In genomic region chr11:117830401-117830800, GRCm38 (mm10) we compare ENCODE assay signal across 11 mouse cellular contexts. TPM values are rescaled to one million over a fixed set of nuclear protein-coding genes. Genes with fewer than 3 reads are reported as not detected.
A peak's percentile ranks its signal among the peaks of the same experiment; 100 is the strongest.
DNase-seq lines count a peak whose midpoint lies in the region; ATAC-seq and TF ChIP-seq lines count a peak whose summit lies in the region.
"Had no signal": no experiment of that assay in that cellular context is flagged by ENCODE, and none has a peak within 500 bp of the region (broad histone marks: within the 10 kb centered on the region; RNA-seq: fewer than 3 reads in every experiment).

No protein-coding gene starts in this region.

- no peaks in the 10 kb centered on the region; the same call in 1 of the 2 replicates for H3K79me2 ChIP-seq in macrophage (ENCODE audit: inconsistent target)

- H3K27ac ChIP-seq in heart, embryonic 16.5 days (ENCODE audit: low read length) = peak overlapping the region; percentile 99
- H3K27ac ChIP-seq in intestine, postnatal 0 days (ENCODE audit: low read depth, low read length) = peak overlapping the region; percentile 80
- peak overlapping the region; percentile 80 for H3K27ac ChIP-seq in macrophage
- H3K27ac ChIP-seq: midbrain, embryonic 13.5 days had no signal

- H3K9ac ChIP-seq in heart, embryonic 16.5 days (ENCODE audit: low read length) = no peak overlapping the region
- no peak overlapping the region for H3K9ac ChIP-seq in intestine, postnatal 0 days (ENCODE audit: low read depth, low read length)
- H3K9ac ChIP-seq: midbrain, embryonic 13.5 days had no signal

- H3K4me1 ChIP-seq in heart, embryonic 16.5 days (ENCODE audit: control insufficient read depth, insufficient read depth, low read length) = peaks cover 56% of the 10 kb centered on the region
- H3K4me1 ChIP-seq in intestine, postnatal 0 days (replicated peaks; ENCODE audit: control insufficient read depth, insufficient read depth, low read length) = peaks cover 29% of the 10 kb centered on the region

- no peak for DNase-seq in heart, postnatal 4 days
- DNase-seq in MN1 (ENCODE audit: low spot score) = peak; percentile 56
- DNase-seq in right cerebral cortex, postnatal 36 days (ENCODE audit: low spot score in 2 of 2) = no peak
- DNase-seq in embryo, embryonic 10 days (ENCODE audit: low spot score) = no peak
- no peak for DNase-seq in layer of hippocampus, adult 11-12 months (ENCODE audit: low spot score)
- DNase-seq: gastrocnemius, postnatal 25 days had no signal

- TF ChIP-seq CTCF in intestine, postnatal 0 days (IDR thresholded peaks at IDR 0.05; ENCODE audit: low read depth) = no peak

- H3K9me3 ChIP-seq in heart, embryonic 16.5 days (replicated peaks; ENCODE audit: control insufficient read depth, low read length) = no peaks in the 10 kb centered on the region
- H3K9me3 ChIP-seq in intestine, postnatal 0 days (ENCODE audit: control insufficient read depth) = no peaks in the 10 kb centered on the region
- H3K9me3 ChIP-seq: midbrain, embryonic 13.5 days had no signal

- no peaks in the 10 kb centered on the region for H3K36me3 ChIP-seq in heart, embryonic 16.5 days (ENCODE audit: control insufficient read depth, insufficient read depth)
- no peaks in the 10 kb centered on the region for H3K36me3 ChIP-seq in intestine, postnatal 0 days (ENCODE audit: control insufficient read depth, insufficient read depth)
- H3K36me3 ChIP-seq in macrophage (ENCODE audit: inconsistent target) = no peaks in the 10 kb centered on the region
- H3K36me3 ChIP-seq: midbrain, embryonic 13.5 days had no signal

- H3K4me2 ChIP-seq in heart, embryonic 16.5 days (ENCODE audit: low read depth, low read length) = no peak overlapping the region
- H3K4me2 ChIP-seq in intestine, postnatal 0 days (replicated peaks; ENCODE audit: low read depth) = no peak overlapping the region
- H3K4me2 ChIP-seq: midbrain, embryonic 13.5 days had no signal

- 49% methylated on average over 9 of the region's 9 CpGs for WGBS in heart, embryonic 16.5 days
- WGBS in intestine, postnatal 0 days = 36% methylated on average over 9 of the region's 9 CpGs
- WGBS in macrophage (ENCODE audit: missing documents) = 40% methylated on average over 9 of the region's 9 CpGs

- H3K27me3 ChIP-seq in heart, embryonic 16.5 days (ENCODE audit: control insufficient read depth, insufficient read depth, low read length) = no peaks in the 10 kb centered on the region
- no peaks in the 10 kb centered on the region for H3K27me3 ChIP-seq in intestine, postnatal 0 days (replicated peaks; ENCODE audit: control insufficient read depth, insufficient read depth, low read length)
- H3K27me3 ChIP-seq: CH12.LX; midbrain, embryonic 13.5 days had no signal

- ATAC-seq in heart, embryonic 16.5 days (replicated peaks; ENCODE audit: extremely low read depth, insufficient read depth, low FRiP score) = no peak
- peak; percentile 15 for ATAC-seq in intestine, postnatal 0 days
- ATAC-seq: midbrain, embryonic 13.5 days had no signal

- H3K4me3 ChIP-seq in heart, embryonic 16.5 days (ENCODE audit: low read length) = no peak overlapping the region
- no peak overlapping the region for H3K4me3 ChIP-seq in intestine, postnatal 0 days (ENCODE audit: low read depth, low read length)
- H3K4me3 ChIP-seq in macrophage (ENCODE audit: inconsistent target) = no peak overlapping the region
- H3K4me3 ChIP-seq: midbrain, embryonic 13.5 days had no signal

RNA-seq across cellular contexts. Expression of gene Tk1, which starts 4.5 kb away (rescaled TPM):
- 108 and 114 TPM in 2 replicates for polyA plus RNA-seq in heart, embryonic 16.5 days (2015; fragmentation: Nextera tagmentation; extraction: Ambion mirVana)
- total RNA-seq in heart, postnatal 4 days (2021) = 10 to 100 TPM; 93.1 to 99.2 TPM
- polyA plus RNA-seq in intestine, postnatal 0 days (2015; fragmentation: Nextera tagmentation; extraction: Ambion mirVana) = 36.3 and 44.8 TPM in 2 replicates
- total RNA-seq in macrophage (2018; cell fraction: chromatin; rRNA removed) = 10 to 100 TPM in 14 of 26 experiments, 1 to 10 TPM in 11, under 1 TPM in 1; 0.92 to 30.5 (median 10.2) TPM
- 1 to 10 TPM; 1.9 to 7.2 (median 3.2) TPM for total RNA-seq in macrophage (2018; cell fraction: cytosol; rRNA removed)
- total RNA-seq in macrophage (2018; cell fraction: nucleus; rRNA removed) = 10 to 100 TPM in 3 of 26 experiments, 1 to 10 TPM in 22, under 1 TPM in 1; 0.86 to 80.6 (median 3.9) TPM
- 1.1 to 37.4 TPM (median 6.2 TPM) in 3 replicates for polyA plus RNA-seq in macrophage (2018)

RNA-seq across cellular contexts. Expression of gene Afmid, which starts 4.7 kb away (rescaled TPM):
- polyA plus RNA-seq in heart, embryonic 16.5 days (2015; fragmentation: Nextera tagmentation; extraction: Ambion mirVana) = 17.5 and 20.8 TPM in 2 replicates
- 10 to 100 TPM; 15.3 to 15.5 TPM for total RNA-seq in heart, postnatal 4 days (2021)
- polyA plus RNA-seq in intestine, postnatal 0 days (2015; fragmentation: Nextera tagmentation; extraction: Ambion mirVana) = 7.0 and 9.2 TPM in 2 replicates
- total RNA-seq in macrophage (2018; cell fraction: chromatin; rRNA removed) = 10 to 100 TPM in 23 of 26 experiments, 1 to 10 TPM in 3; 3.2 to 34.1 (median 21.9) TPM
- total RNA-seq in macrophage (2018; cell fraction: cytosol; rRNA removed) = 1 to 10 TPM; 1.0 to 3.6 (median 2.4) TPM
- total RNA-seq in macrophage (2018; cell fraction: nucleus; rRNA removed) = 10 to 100 TPM in 12 of 26 experiments, 1 to 10 TPM in 14; 3.3 to 19.8 (median 9.4) TPM
- polyA plus RNA-seq in macrophage (2018) = 2.9 to 4.4 TPM (median 3.6 TPM) in 3 replicates

RNA-seq across cellular contexts. Expression of gene Birc5, which starts 18.6 kb away (rescaled TPM):
- 228 and 244 TPM in 2 replicates for polyA plus RNA-seq in heart, embryonic 16.5 days (2015; fragmentation: Nextera tagmentation; extraction: Ambion mirVana)
- total RNA-seq in heart, postnatal 4 days (2021) = 10 to 100 TPM; 63.1 to 69.1 TPM
- polyA plus RNA-seq in intestine, postnatal 0 days (2015; fragmentation: Nextera tagmentation; extraction: Ambion mirVana) = 84.0 and 86.0 TPM in 2 replicates
- total RNA-seq in macrophage (2018; cell fraction: chromatin; rRNA removed) = 10 to 100 TPM in 2 of 26 experiments, 1 to 10 TPM in 23, under 1 TPM in 1; 0.80 to 16.5 (median 4.9) TPM
- total RNA-seq in macrophage (2018; cell fraction: cytosol; rRNA removed) = 10 to 100 TPM in 3 of 26 experiments, 1 to 10 TPM in 23; 1.3 to 12.6 (median 4.6) TPM
- total RNA-seq in macrophage (2018; cell fraction: nucleus; rRNA removed) = 10 to 100 TPM in 1 of 26 experiments, 1 to 10 TPM in 25; 1.6 to 19.6 (median 3.5) TPM
- polyA plus RNA-seq in macrophage (2018) = 1.7 to 21.0 TPM (median 16.6 TPM) in 3 replicates

RNA-seq across cellular contexts. Expression of gene Gm20708, which starts 20.9 kb away (rescaled TPM):
- 0.92 and 2.4 TPM in 2 replicates for polyA plus RNA-seq in heart, embryonic 16.5 days (2015; fragmentation: Nextera tagmentation; extraction: Ambion mirVana)
- total RNA-seq in heart, postnatal 4 days (2021) = 1 to 10 TPM; 2.7 to 3.5 TPM
- 0.29 and 0.37 TPM in 2 replicates for polyA plus RNA-seq in intestine, postnatal 0 days (2015; fragmentation: Nextera tagmentation; extraction: Ambion mirVana)
- 10 to 100 TPM in 20 of 26 experiments, 1 to 10 TPM in 6; 2.7 to 18.9 (median 12.5) TPM for total RNA-seq in macrophage (2018; cell fraction: chromatin; rRNA removed)
- total RNA-seq in macrophage (2018; cell fraction: cytosol; rRNA removed) = 1 to 10 TPM in 15 of 26 experiments, under 1 TPM in 11; 0.44 to 2.5 (median 1.1) TPM
- total RNA-seq in macrophage (2018; cell fraction: nucleus; rRNA removed) = 10 to 100 TPM in 5 of 26 experiments, 1 to 10 TPM in 21; 1.1 to 15.8 (median 6.8) TPM
- polyA plus RNA-seq in macrophage (2018) = 0.79 to 1.5 TPM (median 1.5 TPM) in 3 replicates

RNA-seq across cellular contexts. Expression of gene Syngr2, which starts 20.9 kb away (rescaled TPM):
- polyA plus RNA-seq in heart, embryonic 16.5 days (2015; fragmentation: Nextera tagmentation; extraction: Ambion mirVana) = 111 and 133 TPM in 2 replicates
- 10 to 100 TPM; 81.2 to 85.1 TPM for total RNA-seq in heart, postnatal 4 days (2021)
- polyA plus RNA-seq in intestine, postnatal 0 days (2015; fragmentation: Nextera tagmentation; extraction: Ambion mirVana) = 116 and 129 TPM in 2 replicates
- total RNA-seq in macrophage (2018; cell fraction: chromatin; rRNA removed) = 10 to 100 TPM; 31.8 to 86.4 (median 54.3) TPM
- 100 to 1,000 TPM; 120 to 182 (median 142) TPM for total RNA-seq in macrophage (2018; cell fraction: cytosol; rRNA removed)
- 100 to 1,000 TPM in 14 of 26 experiments, 10 to 100 TPM in 12; 59.2 to 135 (median 103) TPM for total RNA-seq in macrophage (2018; cell fraction: nucleus; rRNA removed)
- polyA plus RNA-seq in macrophage (2018) = 138 to 194 TPM (median 167 TPM) in 3 replicates
